Mouse (Mus musculus) CD4-positive naive resting alpha-beta T cell, adult 76 days (primary cell): ENCODE results near the gene Khdc1b. TPM values are rescaled to one million over a fixed set of nuclear protein-coding genes. Genes with fewer than 3 reads are reported as not detected.

Experiments used
- total RNA-seq: library from RNA; stranded (reverse); gene quantifications from one replicate; pipeline ENCODE4 v1.2.4, GENCODE M21; 2023

Khdc1b gene
- not detected for total RNA-seq

DNA sequence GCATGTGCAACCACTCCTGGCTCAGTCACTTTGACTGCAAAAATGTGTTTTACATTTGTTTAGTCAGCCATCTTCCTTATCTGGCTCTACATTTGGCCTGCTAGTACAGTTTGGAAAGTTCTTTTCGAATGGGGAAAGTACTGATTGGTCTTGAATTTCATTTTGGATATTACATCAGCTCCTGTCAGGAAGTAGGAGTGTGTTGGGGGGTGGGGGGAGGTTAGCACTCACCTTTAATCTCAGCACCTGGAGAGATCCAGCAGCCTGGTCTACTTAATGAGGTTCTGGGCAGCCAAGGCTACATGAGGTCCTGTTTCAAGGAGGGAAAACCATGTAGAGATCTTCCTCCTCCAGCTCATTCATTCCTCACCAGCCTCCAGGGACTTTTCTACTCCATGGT, at the start of gene Khdc1b:
Gene Khdc1b, plus strand, starts transcription at position 301 of the 400 bp plus-strand sequence.

DNA sequence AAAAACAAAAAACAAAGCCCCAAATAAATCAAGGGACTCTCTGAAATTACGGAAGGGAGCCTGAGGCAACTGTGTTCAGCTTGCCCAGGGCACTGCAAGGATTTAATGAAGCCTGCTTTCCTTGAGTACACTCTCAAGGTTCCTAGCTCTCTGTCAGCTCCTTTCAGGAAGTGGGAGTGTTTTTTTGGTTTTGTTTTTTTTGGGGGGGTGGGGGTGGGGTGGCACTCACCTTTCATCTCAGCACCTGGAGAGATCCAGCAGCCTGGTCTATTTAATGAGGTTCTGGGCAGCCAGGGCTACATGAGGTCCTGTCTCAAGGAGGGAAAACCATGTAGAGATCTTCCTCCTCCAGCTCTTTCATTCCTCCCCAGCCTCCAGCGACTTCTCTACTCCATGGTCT, 34.0 kb upstream of the Khdc1b start, which contains the start of gene Khdc1a:
Gene Khdc1a, plus strand, starts transcription at position 301 of the 400 bp plus-strand sequence.

DNA sequence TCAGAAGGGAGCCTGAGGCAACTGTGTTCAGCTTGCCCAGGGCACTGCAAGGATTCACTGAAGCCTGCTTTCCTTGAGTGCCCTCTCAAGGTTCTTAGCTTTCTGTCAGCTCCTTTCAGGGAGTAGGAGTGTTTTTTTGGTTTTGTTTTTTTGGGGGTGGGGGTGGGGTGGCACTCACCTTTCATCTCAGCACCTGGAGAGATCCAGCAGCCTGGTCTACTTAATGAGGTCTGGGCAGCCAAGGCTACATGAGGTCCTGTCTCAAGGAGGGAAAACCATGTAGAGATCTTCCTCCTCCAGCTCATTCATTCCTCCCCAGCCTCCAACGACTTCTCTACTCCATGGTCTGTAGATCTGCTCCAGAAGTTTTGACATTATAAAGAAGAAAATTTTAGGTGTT, 15.3 kb upstream of the Khdc1b start, which contains the start of gene Khdc1c:
Gene Khdc1c, plus strand, starts transcription at position 301 of the 400 bp plus-strand sequence.

Other genes with a start within 250 kb of the Khdc1b start
- 1.1 TPM for gene Tmem14a, start 165.0 kb upstream of the Khdc1b start, total RNA-seq
- gene Gsta3, start 143.0 kb upstream of the Khdc1b start, total RNA-seq: not detected
- not detected for gene Khdc1a, start 33.9 kb upstream of the Khdc1b start, total RNA-seq
- gene Khdc1c, start 15.2 kb upstream of the Khdc1b start, total RNA-seq: not detected